8 mouse cellular contexts compared by ENCODE assay signal in the genomic region with DNA sequence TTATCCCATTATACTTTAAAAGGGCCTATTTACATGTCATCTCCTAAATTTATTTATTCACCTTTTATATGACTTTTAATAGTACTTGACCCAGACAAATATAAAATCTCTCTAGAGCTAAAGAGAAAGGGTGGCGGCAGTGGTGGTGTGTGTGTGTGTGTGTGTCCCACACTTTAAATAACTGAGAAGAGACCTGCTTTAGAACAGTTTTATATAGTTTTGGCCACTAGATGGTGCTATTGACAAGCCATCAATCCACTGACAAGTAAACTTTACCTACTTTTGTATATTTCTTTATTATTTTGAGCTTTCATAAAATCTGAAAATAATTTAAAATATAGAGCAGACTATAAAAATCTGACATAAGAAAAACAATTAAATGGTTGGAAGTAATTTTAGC. TPM values are rescaled to one million over a fixed set of nuclear protein-coding genes. Genes with fewer than 3 reads are reported as not detected.
DNase-seq lines count a peak whose midpoint lies in the region; ATAC-seq and TF ChIP-seq lines count a peak whose summit lies in the region.

No protein-coding gene starts in this region.

- no peak overlapping the region for H3K4me2 ChIP-seq in midbrain, embryonic 11.5 days
- H3K4me2 ChIP-seq in midbrain, embryonic 16.5 days (ENCODE audit: low read length), result no peak overlapping the region

- H3K27ac ChIP-seq in gastrocnemius, adult 2 months, result no peak overlapping the region
- no peak overlapping the region for H3K27ac ChIP-seq in midbrain, embryonic 11.5 days (ENCODE audit: low read depth, low read length)
- no peak overlapping the region for H3K27ac ChIP-seq in midbrain, embryonic 10.5 days (replicated peaks)
- no peak overlapping the region for H3K27ac ChIP-seq in midbrain, embryonic 16.5 days (ENCODE audit: low read length)

- intact Hi-C loops in gastrocnemius, adult 2 months (cut with DNase I), result loop anchor here (2.0 kb wide), 1 partner anchor 114 kb away; no protein-coding TSS in a partner anchor

- ATAC-seq in midbrain, embryonic 11.5 days (ENCODE audit: low FRiP score), result peak; percentile 48; the same call in 1 of the 2 replicates
- ATAC-seq in erythroid progenitor cell, adult 5-6 weeks (replicated peaks; ENCODE audit: low FRiP score, poor library complexity, severe bottlenecking), result peak; percentile 74
- ATAC-seq in midbrain, embryonic 16.5 days, result 0 out of 2 replicates have a peak, but pooled peaks have one; percentile 45

- H3K27me3 ChIP-seq in midbrain, embryonic 11.5 days (ENCODE audit: control insufficient read depth, insufficient read depth, low read length), result no peaks in the 10 kb centered on the region
- H3K27me3 ChIP-seq in midbrain, embryonic 10.5 days (ENCODE audit: low read depth, poor library complexity, severe bottlenecking), result no peaks in the 10 kb centered on the region
- H3K27me3 ChIP-seq in midbrain, embryonic 16.5 days (ENCODE audit: control insufficient read depth, insufficient read depth, low read depth, low read length), result no peaks in the 10 kb centered on the region

- no peak overlapping the region for H3K9ac ChIP-seq in midbrain, embryonic 11.5 days (ENCODE audit: low read length)
- H3K9ac ChIP-seq in midbrain, embryonic 16.5 days (ENCODE audit: low read depth, low read length), result no peak overlapping the region

- H3K36me3 ChIP-seq in midbrain, embryonic 11.5 days (ENCODE audit: control insufficient read depth, insufficient read depth, low read length), result no peaks in the 10 kb centered on the region
- peaks cover 7% of the 10 kb centered on the region; the same call in 1 of the 2 replicates for H3K36me3 ChIP-seq in midbrain, embryonic 10.5 days
- H3K36me3 ChIP-seq in midbrain, embryonic 16.5 days (ENCODE audit: control insufficient read depth, insufficient read depth, low read length), result no peaks in the 10 kb centered on the region

- peak; percentile 74 for TF ChIP-seq CTCF in gastrocnemius, adult 2 months (IDR thresholded peaks at IDR 0.05)

- no peaks in the 10 kb centered on the region for H3K9me3 ChIP-seq in midbrain, embryonic 11.5 days (ENCODE audit: control insufficient read depth, low read length)
- H3K9me3 ChIP-seq in midbrain, embryonic 10.5 days (replicated peaks), result no peaks in the 10 kb centered on the region
- no peaks in the 10 kb centered on the region for H3K9me3 ChIP-seq in midbrain, embryonic 16.5 days (replicated peaks; ENCODE audit: control insufficient read depth, low read length, poor library complexity, severe bottlenecking)

- no peak for DNase-seq in gastrocnemius, adult 2 months
- no peak for DNase-seq in gastrocnemius, postnatal 4 days (ENCODE audit: low spot score in 2 of 2)
- DNase-seq in midbrain, embryonic 11.5 days (ENCODE audit: low spot score, missing footprints), result peak; percentile 93
- no peak for DNase-seq in midbrain, embryonic 10.5 days (ENCODE audit: low spot score)
- DNase-seq in spleen, postnatal 14 days (ENCODE audit: low spot score in 2 of 2), result no peak
- DNase-seq in ovary, adult 18-20 months (ENCODE audit: low spot score), result no peak

- 34% methylated on average over 1 of the region's 1 CpGs for WGBS in midbrain, embryonic 11.5 days
- WGBS in midbrain, embryonic 10.5 days, result 38% methylated on average over 1 of the region's 1 CpGs
- 32% methylated on average over 1 of the region's 1 CpGs for WGBS in midbrain, embryonic 16.5 days

- no peak overlapping the region for H3K4me3 ChIP-seq in gastrocnemius, adult 2 months
- no peak overlapping the region for H3K4me3 ChIP-seq in midbrain, embryonic 11.5 days (ENCODE audit: low read depth, low read length)
- no peak overlapping the region for H3K4me3 ChIP-seq in midbrain, embryonic 10.5 days
- no peak overlapping the region for H3K4me3 ChIP-seq in midbrain, embryonic 16.5 days (ENCODE audit: low read depth, low read length)

- H3K4me1 ChIP-seq in midbrain, embryonic 11.5 days (ENCODE audit: control insufficient read depth, insufficient read depth, low read length), result no peaks in the 10 kb centered on the region
- H3K4me1 ChIP-seq in midbrain, embryonic 10.5 days, result peaks cover 13% of the 10 kb centered on the region
- H3K4me1 ChIP-seq in midbrain, embryonic 16.5 days (ENCODE audit: control insufficient read depth, insufficient read depth, low read length), result no peaks in the 10 kb centered on the region

RNA-seq across cellular contexts. Expression of a gene that starts 19.1 kb away (rescaled TPM):
- 1 to 10 TPM; 8.9 to 9.8 TPM for total RNA-seq in gastrocnemius, adult 2 months (2021)
- total RNA-seq in gastrocnemius, postnatal 4 days (2021), result 10 to 100 TPM; 10.5 to 14.5 TPM
- 20.6 and 24.5 TPM in 2 replicates for polyA plus RNA-seq in midbrain, embryonic 11.5 days (2014; fragmentation: Nextera tagmentation; extraction: Ambion mirVana)
- polyA plus RNA-seq in midbrain, embryonic 10.5 days (2016; fragmentation: Nextera tagmentation; extraction: Ambion mirVana), result 24.4 and 26.1 TPM in 2 replicates
- 20.2 and 21.4 TPM in 2 replicates for total RNA-seq in erythroid progenitor cell, adult 5-6 weeks (2015; ENCODE audit: low replicate concordance)
- total RNA-seq in erythroid progenitor cell, adult 5-6 weeks (2017; ENCODE audit: low replicate concordance), result 28.9 and 38.5 TPM in 2 replicates
- polyA plus RNA-seq in midbrain, embryonic 16.5 days (2015; fragmentation: Nextera tagmentation; extraction: Ambion mirVana), result 16.1 and 16.8 TPM in 2 replicates
